Mouse (Mus musculus) MEL (cell line): ENCODE measurements around the gene Dph7. TPM values are rescaled to one million over a fixed set of nuclear protein-coding genes. Genes with fewer than 3 reads are reported as not detected.

Experiments
- DNase-seq: peaks from one replicate; pipeline ENCODE4 v3.0.0; 2011; ENCODE audit warnings: low read depth, low spot score
- H3K27ac ChIP-seq: 2 replicates; pipeline ENCODE4 v1.5.1; 2012; ENCODE audit warnings: low read depth, mild to moderate bottlenecking, control low read depth, low read length, moderate library complexity; ENCODE audit not compliant: control insufficient read depth
- H3K27me3 ChIP-seq, 2 experiments: fragments of 150-350 bp in 1 of 2; sonication (generic) in 1 of 2; 2 replicates each; pipeline ENCODE4 v1.6.1; 2012; ENCODE audit warnings: low read length in 2 of 2, mild to moderate bottlenecking in 2 of 2, improper control_type of control experiment in 1 of 2, moderate library complexity in 1 of 2; ENCODE audit not compliant: insufficient read depth in 2 of 2, control insufficient read depth in 1 of 2
- H3K36me3 ChIP-seq, 2 experiments: 2 replicates each; pipeline ENCODE4 v1.6.1; 2012 to 2014; ENCODE audit warnings: low read length in 2 of 2, improper control_type of control experiment in 1 of 2, inconsistent platforms in 1 of 2, mild to moderate bottlenecking in 1 of 2; ENCODE audit not compliant: insufficient read depth in 2 of 2, control insufficient read depth in 1 of 2
- H3K4me1 ChIP-seq, 2 experiments: fragments of 150-350 bp in 1 of 2; sonication (generic) in 1 of 2; 2 replicates each; pipeline ENCODE4 v1.6.1; 2012; ENCODE audit warnings: low read length in 2 of 2, improper control_type of control experiment in 1 of 2, mild to moderate bottlenecking in 1 of 2; ENCODE audit not compliant: insufficient read depth in 2 of 2, control insufficient read depth in 1 of 2
- H3K4me3 ChIP-seq, 2 experiments: fragments of 150-350 bp in 1 of 2; sonication (generic) in 1 of 2; 2 replicates each; pipeline ENCODE4 v1.5.1; 2012; ENCODE audit warnings: low read depth in 2 of 2, low read length in 2 of 2, mild to moderate bottlenecking in 2 of 2, moderate library complexity in 2 of 2, control low read depth in 1 of 2, improper control_type of control experiment in 1 of 2; ENCODE audit not compliant: control insufficient read depth in 1 of 2, insufficient read depth in 1 of 2
- H3K79me2 ChIP-seq: 2 replicates; pipeline ENCODE4 v1.6.1; 2012; ENCODE audit warnings: mild to moderate bottlenecking, low read length, moderate library complexity; ENCODE audit not compliant: control insufficient read depth, poor library complexity, insufficient read depth
- H3K9ac ChIP-seq: 2 replicates; pipeline ENCODE4 v1.6.1; 2012; ENCODE audit warnings: low read depth, mild to moderate bottlenecking, control low read depth, low read length, moderate library complexity; ENCODE audit not compliant: control insufficient read depth, poor library complexity, severe bottlenecking
- H3K9me3 ChIP-seq: fragments of 150-350 bp; sonication (generic); replicated peaks from 2 replicates; pipeline ENCODE4 v1.6.1; 2012; ENCODE audit warnings: mild to moderate bottlenecking, low read length, improper control_type of control experiment, moderate library complexity; ENCODE audit not compliant: insufficient read depth
- BHLHE40 ChIP-seq: IDR thresholded peaks from 2 replicates; pipeline ENCODE4 v1.6.1; 2012; ENCODE audit warnings: low read depth, mild to moderate bottlenecking, inconsistent platforms, low read length, improper control_type of control experiment, borderline replicate concordance
- CHD2 ChIP-seq: IDR thresholded peaks from 2 replicates; pipeline ENCODE4 v1.6.1; 2011; ENCODE audit warnings: low read length, improper control_type of control experiment
- EP300 ChIP-seq, 2 experiments: IDR thresholded peaks; 2 replicates each; pipeline ENCODE4 v1.6.1; 2011; ENCODE audit warnings: improper control_type of control experiment in 2 of 2, low read length in 2 of 2, low read depth in 1 of 2, mild to moderate bottlenecking in 1 of 2
- ETS1 ChIP-seq: IDR thresholded peaks from 2 replicates; pipeline ENCODE4 v1.6.1; 2012; ENCODE audit warnings: low read depth, mild to moderate bottlenecking, inconsistent platforms, low read length, improper control_type of control experiment, moderate library complexity
- GABPA ChIP-seq: IDR thresholded peaks from 2 replicates; pipeline ENCODE4 v1.6.1; 2012; ENCODE audit warnings: low read depth, mild to moderate bottlenecking, inconsistent platforms, low read length, improper control_type of control experiment, moderate library complexity
- HCFC1 ChIP-seq: IDR thresholded peaks from 2 replicates; pipeline ENCODE4 v1.6.1; 2012; ENCODE audit warnings: low read depth, mild to moderate bottlenecking, inconsistent platforms, low read length, improper control_type of control experiment, moderate library complexity
- KAT2A ChIP-seq: conservative IDR thresholded peaks from 2 replicates; pipeline ENCODE4 v1.6.1; 2012; ENCODE audit warnings: low read depth, low read length, improper control_type of control experiment, inconsistent platforms
- MAX ChIP-seq: IDR thresholded peaks from 2 replicates; pipeline ENCODE4 v1.6.1; 2011; ENCODE audit warnings: low read length, improper control_type of control experiment
- MAZ ChIP-seq: IDR thresholded peaks from 2 replicates; pipeline ENCODE4 v1.6.1; 2012; ENCODE audit warnings: low read depth, mild to moderate bottlenecking, inconsistent platforms, low read length, improper control_type of control experiment
- MXI1 ChIP-seq: IDR thresholded peaks from 2 replicates; pipeline ENCODE4 v1.6.1; 2011; ENCODE audit warnings: mild to moderate bottlenecking, low read depth, low read length, improper control_type of control experiment
- MYB ChIP-seq: IDR thresholded peaks from 2 replicates; pipeline ENCODE4 v1.6.1; 2011; ENCODE audit warnings: mild to moderate bottlenecking, low read depth, low read length, improper control_type of control experiment
- NELFE ChIP-seq: IDR thresholded peaks from 2 replicates; pipeline ENCODE4 v1.6.1; 2011; ENCODE audit warnings: low read depth, low read length, improper control_type of control experiment
- POLR2A ChIP-seq, 2 experiments: IDR thresholded peaks; 2 replicates each; pipeline ENCODE4 v1.6.1; 2011 to 2012; ENCODE audit warnings: low read length in 2 of 2, mild to moderate bottlenecking in 2 of 2, control low read depth in 1 of 2, improper control_type of control experiment in 1 of 2, low read depth in 1 of 2, moderate library complexity in 1 of 2; ENCODE audit not compliant: control insufficient read depth in 1 of 2, insufficient read depth in 1 of 2, poor library complexity in 1 of 2
- POLR2AphosphoS2 ChIP-seq: IDR thresholded peaks from 2 replicates; pipeline ENCODE4 v1.6.1; 2011; ENCODE audit warnings: low read length, improper control_type of control experiment
- SIN3A ChIP-seq: IDR thresholded peaks from 2 replicates; pipeline ENCODE4 v1.6.1; 2012; ENCODE audit warnings: low read length, improper control_type of control experiment, inconsistent platforms
- SMC3 ChIP-seq: IDR thresholded peaks from 2 replicates; pipeline ENCODE4 v1.6.1; 2011; ENCODE audit warnings: low read depth, low read length, improper control_type of control experiment
- TAL1 ChIP-seq: IDR thresholded peaks from 2 replicates; pipeline ENCODE4 v1.6.1; 2012; ENCODE audit warnings: mild to moderate bottlenecking, inconsistent platforms, low read length, moderate library complexity, mixed read lengths
- TBP ChIP-seq: IDR thresholded peaks from 2 replicates; pipeline ENCODE4 v1.8.0; 2011; ENCODE audit warnings: low read depth, low read length, improper control_type of control experiment
- UBTF ChIP-seq: IDR thresholded peaks from 2 replicates; pipeline ENCODE4 v1.6.1; 2012; ENCODE audit warnings: low read depth, mild to moderate bottlenecking, inconsistent platforms, low read length, improper control_type of control experiment, moderate library complexity, borderline replicate concordance; ENCODE audit not compliant: insufficient read depth
- USF2 ChIP-seq, 2 experiments: IDR thresholded peaks; 2 replicates each; pipeline ENCODE4 v1.6.1; 2011 to 2012; ENCODE audit warnings: improper control_type of control experiment in 2 of 2, low read length in 2 of 2, borderline replicate concordance in 1 of 2, inconsistent platforms in 1 of 2, low read depth in 1 of 2, mild to moderate bottlenecking in 1 of 2; ENCODE audit not compliant: insufficient read depth in 1 of 2
- ZC3H11A ChIP-seq: IDR thresholded peaks from 2 replicates; pipeline ENCODE4 v1.6.1; 2012; ENCODE audit warnings: low read depth, mild to moderate bottlenecking, inconsistent platforms, low read length, improper control_type of control experiment
- ZKSCAN1 ChIP-seq: IDR thresholded peaks from 2 replicates; pipeline ENCODE4 v1.6.1; 2012; ENCODE audit warnings: low read depth, mild to moderate bottlenecking, inconsistent platforms, low read length, improper control_type of control experiment, moderate library complexity
- ZMIZ1 ChIP-seq: IDR thresholded peaks from 2 replicates; pipeline ENCODE4 v1.6.1; 2012; ENCODE audit warnings: low read depth, mild to moderate bottlenecking, inconsistent platforms, low read length, improper control_type of control experiment, moderate library complexity
- polyA plus RNA-seq, 2 experiments: library from polyadenylated mRNA; stranded (reverse) in 1 of 2; unstranded in 1 of 2; fragments of >175 nt in 1 of 2; fragments of >200 nt in 1 of 2; gene quantifications; 2 replicates each; pipeline versions ENCODE4 v1.2.1 to v1.2.4; 2012; ENCODE audit warnings: low replicate concordance in 2 of 2, low read depth in 1 of 2; ENCODE audit not compliant: insufficient read length in 2 of 2, insufficient read depth in 1 of 2, missing spikeins in 1 of 2
- total RNA-seq: library from RNA; depleted of rRNA; stranded (reverse); fragments of 300-350 nt; gene quantifications from 2 replicates; pipeline ENCODE4 v1.2.3, GENCODE M21; 2012

Dph7 gene
- total and polyA plus RNA-seq, 3 experiments: 17.6 to 19.7 TPM; not detected in 1

DNA sequence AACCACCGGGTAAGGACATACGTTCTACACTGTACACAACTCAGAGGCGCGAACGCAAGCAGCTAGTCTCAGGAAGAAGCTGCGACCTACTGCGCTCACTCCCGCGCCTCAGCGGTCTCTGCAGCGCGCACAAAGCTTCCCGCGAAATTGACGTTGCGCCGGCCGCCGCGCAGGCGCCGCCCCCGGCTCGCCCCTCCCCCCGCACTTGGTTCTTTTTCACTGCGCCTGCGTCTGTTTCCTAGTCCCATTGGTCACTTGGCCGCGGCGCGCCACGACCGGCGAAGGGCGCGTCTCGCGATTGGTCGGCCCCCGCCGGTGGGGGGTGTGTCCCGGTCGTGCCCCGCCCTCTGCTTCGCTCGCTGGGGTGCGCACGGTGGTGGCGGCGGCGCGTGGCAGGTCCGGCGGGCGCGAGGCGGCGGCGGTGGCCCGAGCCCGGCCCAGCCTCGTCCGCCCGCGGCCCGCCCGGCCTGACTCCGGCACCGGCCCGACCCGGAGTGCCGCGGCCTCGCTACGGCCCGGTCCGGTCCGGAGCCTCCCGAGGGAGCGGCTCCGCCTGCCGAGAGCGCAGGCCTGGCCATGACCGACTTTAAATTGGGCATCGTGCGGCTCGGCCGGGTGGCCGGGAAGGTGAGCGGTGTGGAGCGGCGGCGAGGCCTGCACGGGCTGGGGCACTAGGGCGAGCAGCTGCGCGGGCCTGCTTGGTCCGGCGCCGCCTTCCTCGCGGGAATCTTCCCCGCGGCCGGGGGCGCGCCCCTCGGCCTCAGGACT lies 12.6 kb upstream of the Dph7 start, which contains the start of gene Zmynd19 (continued):
- peak; percentile 86 for TF ChIP-seq MXI1
- peak; percentile 71 for TF ChIP-seq NELFE
- no peak for TF ChIP-seq CHD2
- TF ChIP-seq USF2 (IDR thresholded peaks at IDR 0.05; ENCODE audit: borderline replicate concordance in 1 of 2, insufficient read depth in 1 of 2, low read depth in 1 of 2, low read length in 2 of 2): no peak
- TF ChIP-seq POLR2A (IDR thresholded peaks at IDR 0.05; ENCODE audit: control insufficient read depth in 1 of 2, insufficient read depth in 1 of 2, low read depth in 1 of 2, low read length in 2 of 2, poor library complexity in 1 of 2): peak; percentile 58 to 76; a peak in 3 of 4 replicates
- peak; percentile 58 for TF ChIP-seq MAX
- no peak; the same call in 1 of the 2 replicates for TF ChIP-seq KAT2A
- no peak for TF ChIP-seq GABPA
- TF ChIP-seq MYB: no peak
- TF ChIP-seq ZKSCAN1: no peak
- no peak for TF ChIP-seq EP300 (IDR thresholded peaks at IDR 0.05; ENCODE audit: low read depth in 1 of 2, low read length in 2 of 2)

DNA sequence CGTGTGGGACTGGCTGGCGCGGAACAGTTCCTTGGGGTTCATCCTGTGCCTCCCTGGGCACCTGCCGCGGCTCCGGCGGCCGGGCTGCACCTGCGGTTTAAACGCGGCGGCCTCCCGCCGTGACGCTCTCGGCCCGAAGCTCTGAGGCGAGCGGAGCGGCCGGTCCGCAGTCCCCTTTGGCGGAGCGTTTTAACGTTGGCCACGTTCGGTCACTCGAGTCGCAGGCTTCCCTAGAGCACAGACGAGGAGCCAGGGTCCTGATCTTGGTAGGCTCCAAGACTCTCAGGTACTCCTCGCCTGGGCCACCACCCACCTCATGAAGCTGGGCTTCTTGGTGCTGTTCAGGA lies 12.0 kb upstream of the Dph7 start:
- Histone ChIP-seq H3K27me3 (no peaks in the 10 kb centered on the region), H3K4me3 (peak overlapping the region; percentile 76 to 95), H3K27ac (peak overlapping the region; percentile 49), H3K4me1 (peaks cover 14 to 26% of the 10 kb centered on the region in 2 experiments), H3K79me2 (peaks cover 27% of the 10 kb centered on the region), H3K9me3 (no peaks in the 10 kb centered on the region), H3K9ac (peak overlapping the region; percentile 89), H3K36me3 (peaks cover 15 to 25% of the 10 kb centered on the region in 2 experiments)
- no peak for DNase-seq
- TF ChIP-seq ZKSCAN1 (no peak), TAL1 (no peak), HCFC1 (no peak), TBP (no peak), EP300 (IDR thresholded peaks at IDR 0.05; ENCODE audit: low read depth in 1 of 2, low read length in 2 of 2) (no peak), POLR2A (IDR thresholded peaks at IDR 0.05; ENCODE audit: control insufficient read depth in 1 of 2, insufficient read depth in 1 of 2, low read depth in 1 of 2, low read length in 2 of 2, poor library complexity in 1 of 2) (0 out of 4 replicates have a peak, but pooled peaks of 1 of the 2 experiments have one; percentile 9), MYB (no peak), KAT2A (no peak), BHLHE40 (no peak), SIN3A (0 out of 2 replicates have a peak, but pooled peaks have one; percentile 2), MAZ (no peak), ZMIZ1 (no peak), ETS1 (no peak), ZC3H11A (no peak), MXI1 (0 out of 2 replicates have a peak, but pooled peaks have one; percentile 9), POLR2AphosphoS2 (peak; percentile 18; the same call in 1 of the 2 replicates), UBTF (no peak), SMC3 (no peak)
